Mouse (Mus musculus): Measurements from ENCODE around the gene Thbs3. TPM values are rescaled to one million over a fixed set of nuclear protein-coding genes. Genes with fewer than 3 reads are reported as not detected.

Gene Thbs3
- total RNA-seq, 1 experiment: 36.9 TPM

DNA sequence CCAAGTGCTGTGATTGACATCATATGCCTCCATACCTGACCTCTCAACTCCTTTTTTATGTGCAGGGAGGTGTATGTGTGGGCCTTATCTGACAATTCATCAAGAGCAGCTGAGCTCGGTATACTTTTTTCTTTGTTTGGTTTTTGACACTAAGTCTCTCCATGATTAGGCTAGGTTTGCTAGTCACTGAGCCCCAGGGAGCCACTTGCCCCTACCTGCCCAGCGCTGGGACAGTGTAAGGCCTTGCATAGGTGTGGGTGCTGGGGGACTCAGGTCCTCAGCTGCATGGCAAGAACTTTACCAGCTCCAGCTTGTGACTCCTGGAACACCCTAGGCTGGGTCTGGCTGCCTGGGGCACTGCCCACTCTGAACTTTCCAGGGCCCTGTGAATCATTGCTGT lies 8.3 kb upstream of the Thbs3 start:
- Histone ChIP-seq H3K27ac (ENCODE audit: insufficient read depth, low read depth, low read length, poor library complexity, severe bottlenecking) (no peak overlapping the region), H3K9me3 (ENCODE audit: control insufficient read depth, insufficient read depth, low read depth, low read length) (no peaks in the 10 kb centered on the region), H3K36me3 (ENCODE audit: control insufficient read depth, insufficient read depth, low read length, poor library complexity, severe bottlenecking) (peaks cover 56% of the 10 kb centered on the region), H3K9ac (ENCODE audit: insufficient read depth, low read depth, low read length, poor library complexity, severe bottlenecking) (no peak overlapping the region), H3K4me3 (ENCODE audit: insufficient read depth in 1 of 2, low read depth in 1 of 2, low read length in 2 of 2, poor library complexity in 1 of 2, severe bottlenecking in 1 of 2) (no peak overlapping the region), H3K4me1 (ENCODE audit: control insufficient read depth in 2 of 2, insufficient read depth in 2 of 2, low read length in 2 of 2, poor library complexity in 1 of 2) (peaks cover 0 to 2% of the 10 kb centered on the region in 2 experiments; a peak in 1 of 4 replicates)
- in situ Hi-C loops (cut with MboI; ENCODE audit: low sequenced_read_pairs in 2 of 2, unreplicated experiment in 2 of 2): no loop called here
- TF ChIP-seq HCFC1 (IDR thresholded peaks at IDR 0.05; ENCODE audit: borderline replicate concordance, insufficient read depth, low read length) (no peak), ZNF384 (IDR thresholded peaks at IDR 0.05; ENCODE audit: low read depth, low read length) (no peak), CHD2 (IDR thresholded peaks at IDR 0.05; ENCODE audit: low read depth, low read length) (no peak), MAFK (IDR thresholded peaks at IDR 0.05; ENCODE audit: insufficient read depth, low read depth, low read length) (no peak), ZC3H11A (IDR thresholded peaks at IDR 0.05; ENCODE audit: borderline replicate concordance, low read depth, low read length) (no peak)
- DNase-seq (ENCODE audit: low read depth, low spot score): no peak

DNA sequence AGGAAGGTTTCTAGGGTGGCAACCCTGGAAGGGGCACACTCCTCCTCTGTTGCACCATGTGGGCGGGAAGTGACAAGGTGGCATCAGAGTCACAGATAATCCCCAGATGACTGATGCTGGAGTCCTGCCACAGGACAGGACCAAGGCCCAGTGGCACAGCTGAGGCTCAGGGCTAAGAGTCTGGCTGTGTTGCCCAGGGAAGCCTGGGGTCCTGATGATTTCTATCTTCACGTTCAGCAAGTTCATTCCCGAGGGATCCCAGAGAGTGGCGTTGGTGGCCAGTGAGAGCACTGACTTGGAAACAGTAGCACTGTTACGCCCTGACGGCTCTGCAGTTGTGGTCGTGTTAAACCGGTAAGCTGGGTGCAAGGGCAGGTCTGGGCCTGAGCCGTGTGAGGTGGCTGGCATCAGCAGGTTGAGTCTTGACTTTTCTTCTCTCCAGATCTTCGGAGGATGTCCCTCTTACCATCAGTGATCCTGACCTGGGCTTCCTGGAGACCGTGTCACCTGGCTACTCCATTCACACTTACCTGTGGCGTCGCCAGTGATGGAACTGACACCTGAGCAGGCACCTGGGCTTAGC lies 6.8 kb upstream of the Thbs3 start:
- in situ Hi-C loops (cut with MboI; ENCODE audit: low sequenced_read_pairs in 2 of 2, unreplicated experiment in 2 of 2): no loop called here
- TF ChIP-seq CHD2 (IDR thresholded peaks at IDR 0.05; ENCODE audit: low read depth, low read length) (no peak), HCFC1 (IDR thresholded peaks at IDR 0.05; ENCODE audit: borderline replicate concordance, insufficient read depth, low read length) (no peak), ZC3H11A (IDR thresholded peaks at IDR 0.05; ENCODE audit: borderline replicate concordance, low read depth, low read length) (no peak), MAFK (IDR thresholded peaks at IDR 0.05; ENCODE audit: insufficient read depth, low read depth, low read length) (no peak), ZNF384 (IDR thresholded peaks at IDR 0.05; ENCODE audit: low read depth, low read length) (no peak)

DNA sequence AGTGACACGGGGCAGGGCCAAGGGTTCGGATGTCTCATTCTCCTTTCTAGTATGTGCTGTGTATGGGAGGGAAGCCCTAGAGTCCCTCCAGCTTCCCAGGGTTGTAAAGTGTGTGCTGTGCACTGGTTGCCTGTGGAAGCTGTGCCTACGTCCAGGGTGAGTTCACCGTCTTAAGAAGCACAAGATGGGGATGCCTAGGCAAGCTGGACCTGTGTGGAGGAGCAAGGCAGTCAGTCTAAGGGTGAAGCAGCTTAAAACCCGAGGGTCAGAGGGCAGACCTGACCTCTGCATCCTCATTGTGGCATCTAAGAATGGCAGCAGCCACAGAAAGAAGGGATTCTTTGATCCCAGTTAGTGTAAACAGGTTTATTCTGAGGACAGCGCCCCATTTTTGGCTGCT lies 6.2 kb upstream of the Thbs3 start:
- TF ChIP-seq CHD2 (IDR thresholded peaks at IDR 0.05; ENCODE audit: low read depth, low read length) (no peak), MAFK (IDR thresholded peaks at IDR 0.05; ENCODE audit: insufficient read depth, low read depth, low read length) (no peak), ZNF384 (IDR thresholded peaks at IDR 0.05; ENCODE audit: low read depth, low read length) (no peak), HCFC1 (IDR thresholded peaks at IDR 0.05; ENCODE audit: borderline replicate concordance, insufficient read depth, low read length) (no peak), ZC3H11A (IDR thresholded peaks at IDR 0.05; ENCODE audit: borderline replicate concordance, low read depth, low read length) (no peak)
- in situ Hi-C loops (cut with MboI; ENCODE audit: low sequenced_read_pairs in 2 of 2, unreplicated experiment in 2 of 2): no loop called here
- H3K9ac ChIP-seq (ENCODE audit: insufficient read depth, low read depth, low read length, poor library complexity, severe bottlenecking): no peak overlapping the region
- peaks cover 56% of the 10 kb centered on the region for H3K36me3 ChIP-seq (ENCODE audit: control insufficient read depth, insufficient read depth, low read length, poor library complexity, severe bottlenecking)
- H3K27ac ChIP-seq (ENCODE audit: insufficient read depth, low read depth, low read length, poor library complexity, severe bottlenecking): no peak overlapping the region
- DNase-seq (ENCODE audit: low read depth, low spot score): no peak
- peaks cover 2 to 3% of the 10 kb centered on the region in 2 experiments; a peak in 1 of 4 replicates for H3K4me1 ChIP-seq (ENCODE audit: control insufficient read depth in 2 of 2, insufficient read depth in 2 of 2, low read length in 2 of 2, poor library complexity in 1 of 2)
- no peak overlapping the region for H3K4me3 ChIP-seq (ENCODE audit: insufficient read depth in 1 of 2, low read depth in 1 of 2, low read length in 2 of 2, poor library complexity in 1 of 2, severe bottlenecking in 1 of 2)
- no peaks in the 10 kb centered on the region for H3K9me3 ChIP-seq (ENCODE audit: control insufficient read depth, insufficient read depth, low read depth, low read length)

More for the DNA sequence above, 6.8 kb upstream of the Thbs3 start:
- H3K27ac ChIP-seq (ENCODE audit: insufficient read depth, low read depth, low read length, poor library complexity, severe bottlenecking): no peak overlapping the region
- no peak overlapping the region for H3K9ac ChIP-seq (ENCODE audit: insufficient read depth, low read depth, low read length, poor library complexity, severe bottlenecking)
- H3K4me1 ChIP-seq (ENCODE audit: control insufficient read depth in 2 of 2, insufficient read depth in 2 of 2, low read length in 2 of 2, poor library complexity in 1 of 2): peaks cover 3% of the 10 kb centered on the region in 2 experiments; a peak in 1 of 4 replicates
- peaks cover 56% of the 10 kb centered on the region for H3K36me3 ChIP-seq (ENCODE audit: control insufficient read depth, insufficient read depth, low read length, poor library complexity, severe bottlenecking)
- H3K4me3 ChIP-seq (ENCODE audit: insufficient read depth in 1 of 2, low read depth in 1 of 2, low read length in 2 of 2, poor library complexity in 1 of 2, severe bottlenecking in 1 of 2): no peak overlapping the region
- H3K9me3 ChIP-seq (ENCODE audit: control insufficient read depth, insufficient read depth, low read depth, low read length): no peaks in the 10 kb centered on the region
- DNase-seq (ENCODE audit: low read depth, low spot score): no peak

DNA sequence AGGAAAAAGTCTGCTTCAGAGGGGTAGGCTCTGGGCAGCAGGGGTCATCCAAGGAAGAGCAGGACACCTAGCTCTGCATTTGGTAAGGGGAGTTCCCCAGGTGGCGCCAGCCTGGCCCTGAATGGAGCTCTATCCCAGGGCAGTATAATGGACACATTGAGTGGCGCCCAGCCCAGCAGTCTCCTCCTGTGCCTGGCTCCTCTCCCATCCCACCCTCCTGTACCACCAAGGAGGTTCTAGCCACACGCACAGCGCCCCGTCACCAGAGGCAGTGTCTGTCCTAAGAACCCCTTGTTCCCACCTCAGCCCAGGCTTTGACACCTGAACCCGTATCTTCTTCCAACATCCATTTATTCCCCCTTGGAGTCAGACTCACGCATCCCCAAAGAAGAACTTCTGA lies 5.2 kb upstream of the Thbs3 start:
- H3K9me3 ChIP-seq (ENCODE audit: control insufficient read depth, insufficient read depth, low read depth, low read length): no peaks in the 10 kb centered on the region
- TF ChIP-seq ZNF384 (IDR thresholded peaks at IDR 0.05; ENCODE audit: low read depth, low read length): no peak
- no peak for TF ChIP-seq ZC3H11A (IDR thresholded peaks at IDR 0.05; ENCODE audit: borderline replicate concordance, low read depth, low read length)
- no peak for TF ChIP-seq MAFK (IDR thresholded peaks at IDR 0.05; ENCODE audit: insufficient read depth, low read depth, low read length)
- no peak for TF ChIP-seq HCFC1 (IDR thresholded peaks at IDR 0.05; ENCODE audit: borderline replicate concordance, insufficient read depth, low read length)
- TF ChIP-seq CHD2 (IDR thresholded peaks at IDR 0.05; ENCODE audit: low read depth, low read length): no peak
- no peak for DNase-seq (ENCODE audit: low read depth, low spot score)
- in situ Hi-C loops (cut with MboI; ENCODE audit: low sequenced_read_pairs in 2 of 2, unreplicated experiment in 2 of 2): no loop called here
- peaks cover 49% of the 10 kb centered on the region for H3K36me3 ChIP-seq (ENCODE audit: control insufficient read depth, insufficient read depth, low read length, poor library complexity, severe bottlenecking)
- H3K4me3 ChIP-seq (ENCODE audit: insufficient read depth in 1 of 2, low read depth in 1 of 2, low read length in 2 of 2, poor library complexity in 1 of 2, severe bottlenecking in 1 of 2): no peak overlapping the region
- H3K9ac ChIP-seq (ENCODE audit: insufficient read depth, low read depth, low read length, poor library complexity, severe bottlenecking): no peak overlapping the region
- H3K27ac ChIP-seq (ENCODE audit: insufficient read depth, low read depth, low read length, poor library complexity, severe bottlenecking): no peak overlapping the region
- peaks cover 3% of the 10 kb centered on the region in 2 experiments; a peak in 1 of 4 replicates for H3K4me1 ChIP-seq (ENCODE audit: control insufficient read depth in 2 of 2, insufficient read depth in 2 of 2, low read length in 2 of 2, poor library complexity in 1 of 2)
